Mouse (Mus musculus) ES-E14 (cell line): Measurements from ENCODE around the gene Abcc10. TPM values are rescaled to one million over a fixed set of nuclear protein-coding genes. Genes with fewer than 3 reads are reported as not detected.

Source experiments
- DNase-seq: peaks from one replicate; pipeline ENCODE4 v3.0.0-alpha.2; 2013; ENCODE audit warnings: low read depth, low spot score
- H3K27ac ChIP-seq: 2 replicates; pipeline ENCODE4 v1.5.1; 2012; ENCODE audit warnings: low read depth, mild to moderate bottlenecking, low read length, moderate library complexity, mixed read lengths; ENCODE audit not compliant: poor library complexity, insufficient read depth, severe bottlenecking
- H3K36me3 ChIP-seq: 2 replicates; pipeline ENCODE4 v1.6.1; 2012; ENCODE audit warnings: mild to moderate bottlenecking, low read length, moderate library complexity, mixed read lengths; ENCODE audit not compliant: control insufficient read depth, poor library complexity, insufficient read depth, severe bottlenecking
- H3K4me1 ChIP-seq, 2 experiments: fragments of 150-350 bp in 1 of 2; sonication (generic) in 1 of 2; 2 replicates each; pipeline ENCODE4 v1.6.1; 2012; ENCODE audit warnings: low read length in 2 of 2, mild to moderate bottlenecking in 1 of 2, mixed read lengths in 1 of 2; ENCODE audit not compliant: control insufficient read depth in 2 of 2, insufficient read depth in 2 of 2, poor library complexity in 1 of 2
- H3K4me3 ChIP-seq, 2 experiments: fragments of 150-350 bp in 1 of 2; sonication (generic) in 1 of 2; 2 replicates each; pipeline ENCODE4 v1.5.1; 2012; ENCODE audit warnings: low read length in 2 of 2, low read depth in 1 of 2, mild to moderate bottlenecking in 1 of 2, mixed read lengths in 1 of 2; ENCODE audit not compliant: insufficient read depth in 1 of 2, poor library complexity in 1 of 2, severe bottlenecking in 1 of 2
- H3K9ac ChIP-seq: 2 replicates; pipeline ENCODE4 v1.6.1; 2012; ENCODE audit warnings: low read depth, mild to moderate bottlenecking, low read length, mixed read lengths; ENCODE audit not compliant: poor library complexity, insufficient read depth, severe bottlenecking
- H3K9me3 ChIP-seq: fragments of 150-350 bp; sonication (generic); 2 replicates; pipeline ENCODE4 v1.6.1; 2012; ENCODE audit warnings: low read depth, mild to moderate bottlenecking, low read length; ENCODE audit not compliant: control insufficient read depth, insufficient read depth
- CHD2 ChIP-seq: IDR thresholded peaks from 2 replicates; pipeline ENCODE4 v1.6.1; 2014; ENCODE audit warnings: mild to moderate bottlenecking, low read depth, low read length, inconsistent platforms
- HCFC1 ChIP-seq: IDR thresholded peaks from 2 replicates; pipeline ENCODE4 v1.6.1; 2012; ENCODE audit warnings: low read length, inconsistent platforms, borderline replicate concordance; ENCODE audit not compliant: insufficient read depth
- MAFK ChIP-seq: IDR thresholded peaks from 2 replicates; pipeline ENCODE4 v1.6.1; 2014; ENCODE audit warnings: mild to moderate bottlenecking, low read depth, low read length, inconsistent platforms; ENCODE audit not compliant: insufficient read depth
- ZC3H11A ChIP-seq: IDR thresholded peaks from 2 replicates; pipeline ENCODE4 v1.6.1; 2012; ENCODE audit warnings: low read depth, mild to moderate bottlenecking, inconsistent platforms, low read length, borderline replicate concordance
- ZNF384 ChIP-seq: IDR thresholded peaks from 2 replicates; pipeline ENCODE4 v1.6.1; 2012; ENCODE audit warnings: low read depth, low read length, inconsistent platforms
- in situ Hi-C, 2 experiments: fragments of 600-800 bp; cut with MboI; formaldehyde crosslinking; loops; one replicate each; pipeline ENCODE4 v1.15.1; 2025; ENCODE audit warnings: low sequenced_read_pairs in 2 of 2, inconsistent platforms in 1 of 2; ENCODE audit not compliant: unreplicated experiment in 2 of 2
- total RNA-seq: library from RNA; depleted of rRNA; stranded (reverse); fragments of 300-350 nt; gene quantifications from 2 replicates; pipeline ENCODE4 v1.2.3, GENCODE M21; 2012; rRNA removed

The Abcc10 gene
- total RNA-seq, 1 experiment = 17.2 TPM

- no peak for TF ChIP-seq ZNF384
- no peak for TF ChIP-seq ZC3H11A
- no peak for TF ChIP-seq MAFK
- no peak for TF ChIP-seq HCFC1
- TF ChIP-seq CHD2 = no peak
- Histone ChIP-seq H3K9ac (0 out of 2 replicates have a peak overlapping the region, but pooled peaks have one; percentile 11), H3K9me3 (no peaks in the 10 kb centered on the region), H3K27ac (no peak overlapping the region), H3K36me3 (peaks cover 52% of the 10 kb centered on the region), H3K4me1 (peaks cover 0 to 19% of the 10 kb centered on the region in 2 experiments; a peak in 2 of 4 replicates), H3K4me3 (peak overlapping the region in 1 of 2 experiments; percentile 10; a peak in 1 of 4 replicates)
- in situ Hi-C loops = no loop called here
- no peak for DNase-seq
Observed at GRCm38 (mm10) chr17:46258279-46259053, 69.7 kb downstream of the Abcc10 start.

- TF ChIP-seq HCFC1 (no peak), MAFK (no peak), ZNF384 (no peak), ZC3H11A (no peak), CHD2 (no peak)
- DNase-seq = no peak
- H3K36me3 ChIP-seq = peaks cover 45% of the 10 kb centered on the region
- no peak overlapping the region for H3K27ac ChIP-seq
- H3K9me3 ChIP-seq = no peaks in the 10 kb centered on the region
- H3K4me1 ChIP-seq = peaks cover 0 to 8% of the 10 kb centered on the region in 2 experiments; a peak in 2 of 4 replicates
- no peak overlapping the region for H3K9ac ChIP-seq
- in situ Hi-C loops = no loop called here
- H3K4me3 ChIP-seq = no peak overlapping the region
Observed at GRCm38 (mm10) chr17:46255147-46255546, 73.0 kb downstream of the Abcc10 start.

GRCm38 (mm10) chr17:46254106-46254505 is 74.0 kb downstream of the Abcc10 start:
- peak overlapping the region; percentile 66 to 68 for H3K4me3 ChIP-seq
- DNase-seq = no peak
- peaks cover 40% of the 10 kb centered on the region for H3K36me3 ChIP-seq
- no peaks in the 10 kb centered on the region for H3K9me3 ChIP-seq
- peaks cover 0 to 10% of the 10 kb centered on the region in 2 experiments; a peak in 2 of 4 replicates for H3K4me1 ChIP-seq
- in situ Hi-C loops = no loop called here
- peak overlapping the region; percentile 9 for H3K9ac ChIP-seq
- TF ChIP-seq HCFC1 (no peak), ZNF384 (no peak), ZC3H11A (no peak), CHD2 (no peak), MAFK (no peak)
- H3K27ac ChIP-seq = no peak overlapping the region

GRCm38 (mm10) chr17:46253452-46254084 is 74.6 kb downstream of the Abcc10 start, which contains the start of gene Lrrc73:
Gene Lrrc73, plus strand, starts transcription at chr17:46253531.
- peaks cover 0 to 14% of the 10 kb centered on the region in 2 experiments; a peak in 2 of 4 replicates for H3K4me1 ChIP-seq
- peak; percentile 69 for DNase-seq
- TF ChIP-seq CHD2 = no peak
- TF ChIP-seq ZNF384 = no peak
- TF ChIP-seq HCFC1 = no peak
- no peak for TF ChIP-seq ZC3H11A
- no peak for TF ChIP-seq MAFK
- peak within 1 kb of the TSS; percentile 66 to 68 for H3K4me3 ChIP-seq
- no peaks in the 10 kb centered on the region for H3K9me3 ChIP-seq
- in situ Hi-C loops = no loop called here
- H3K27ac ChIP-seq = no peak within 1 kb of the TSS
- H3K9ac ChIP-seq = peak within 1 kb of the TSS; percentile 63
- H3K36me3 ChIP-seq = peaks cover 36% of the 10 kb centered on the region

Other genes with a start within 250 kb of the Abcc10 start
- gene Mrps18a, start 217.4 kb downstream of the Abcc10 start, total RNA-seq = 90.0 and 90.6 TPM in 2 replicates
- gene Rsph9, start 184.1 kb downstream of the Abcc10 start, total RNA-seq = 0.85 and 2.9 TPM in 2 replicates
- gene Mad2l1bp, start 174.8 kb downstream of the Abcc10 start, total RNA-seq = 7.1 and 8.2 TPM in 2 replicates
- gene Gtpbp2, start 167.3 kb downstream of the Abcc10 start, total RNA-seq = 33.4 and 65.4 TPM in 2 replicates
- gene Polh, start 125.7 kb downstream of the Abcc10 start, total RNA-seq = 9.5 and 11.8 TPM in 2 replicates
- gene Xpo5, start 125.6 kb downstream of the Abcc10 start, total RNA-seq = 63.2 and 63.9 TPM in 2 replicates
- 177 and 213 TPM in 2 replicates for gene Polr1c, start 80.3 kb downstream of the Abcc10 start, total RNA-seq
- gene Yipf3, start 80.3 kb downstream of the Abcc10 start, total RNA-seq = 59.3 and 68.6 TPM in 2 replicates
- gene Lrrc73, start 74.8 kb downstream of the Abcc10 start, total RNA-seq = 1.3 TPM in 2 replicates
- gene Tjap1, start 45.3 kb downstream of the Abcc10 start, total RNA-seq = 27.7 and 33.0 TPM in 2 replicates
- 1.3 and 1.4 TPM in 2 replicates for gene Dlk2, start 30.9 kb downstream of the Abcc10 start, total RNA-seq
- gene Zfp318, start 55.4 kb upstream of the Abcc10 start, total RNA-seq = 14.0 and 19.1 TPM in 2 replicates
- gene Crip3, start 100.6 kb upstream of the Abcc10 start, total RNA-seq = 0.49 and 0.79 TPM in 2 replicates
- gene Slc22a7, start 110.1 kb upstream of the Abcc10 start, total RNA-seq = 3.6 and 6.1 TPM in 2 replicates
- gene Ttbk1, start 159.3 kb upstream of the Abcc10 start, total RNA-seq = 0.98 and 1.2 TPM in 2 replicates
- gene Dnph1, start 168.4 kb upstream of the Abcc10 start, total RNA-seq = 44.1 and 48.2 TPM in 2 replicates
- gene Cul9, start 218.0 kb upstream of the Abcc10 start, total RNA-seq = 1.8 and 4.5 TPM in 2 replicates
- 65.2 and 75.6 TPM in 2 replicates for gene Srf, start 227.8 kb upstream of the Abcc10 start, total RNA-seq